Mouse (Mus musculus) spleen, adult 2 months (tissue): ENCODE data around the gene Slc5a6. TPM values are rescaled to one million over a fixed set of nuclear protein-coding genes. Genes with fewer than 3 reads are reported as not detected.

Experiments used
- DNase-seq, 2 experiments: peaks; one replicate each; pipeline versions ENCODE4 v3.0.0 to v3.0.0-alpha.2; 2012 to 2021; ENCODE audit warnings: low spot score in 2 of 2, low read depth in 1 of 2
- H3K27ac ChIP-seq: fragments of 200-500 bp; 2 replicates; pipeline ENCODE4 v1.5.1; 2012; ENCODE audit warnings: low read length, inconsistent platforms; ENCODE audit not compliant: insufficient read depth
- H3K27me3 ChIP-seq: fragments of 200-500 bp; 2 replicates; pipeline ENCODE4 v1.6.1; 2012; ENCODE audit warnings: mild to moderate bottlenecking, moderate library complexity, low read length, inconsistent platforms; ENCODE audit not compliant: control insufficient read depth, insufficient read depth
- H3K36me3 ChIP-seq: fragments of 200-500 bp; 2 replicates; pipeline ENCODE4 v1.6.1; 2012; ENCODE audit warnings: mild to moderate bottlenecking, low read length, inconsistent platforms; ENCODE audit not compliant: control insufficient read depth, insufficient read depth
- H3K4me1 ChIP-seq: fragments of 200-500 bp; 2 replicates; pipeline ENCODE4 v1.6.1; 2011; ENCODE audit warnings: inconsistent platforms; ENCODE audit not compliant: control insufficient read depth, insufficient read depth, insufficient read length
- H3K4me3 ChIP-seq: fragments of 200-500 bp; 2 replicates; pipeline ENCODE4 v1.5.1; 2011; ENCODE audit warnings: mild to moderate bottlenecking, inconsistent platforms; ENCODE audit not compliant: insufficient read depth, insufficient read length; ENCODE audit errors: extremely low read depth
- CTCF ChIP-seq: fragments of 200-500 bp; IDR thresholded peaks from 2 replicates; pipeline ENCODE4 v1.5.1; 2011; ENCODE audit warnings: mild to moderate bottlenecking, inconsistent platforms; ENCODE audit not compliant: insufficient read depth, insufficient read length, insufficient replicate concordance; ENCODE audit errors: extremely low read depth
- POLR2A ChIP-seq: fragments of 200-500 bp; IDR thresholded peaks from 2 replicates; pipeline ENCODE4 v1.6.1; 2011; ENCODE audit warnings: low read depth, low read length, inconsistent platforms
- WGBS: fragments of 180-500 bp; shearing (Covaris S2); methylation state at CpG from one replicate; pipeline ENCODE4 v1.1.7; 2018; 5-methylcytosine and 5-hydroxymethylcytosine counted together
- polyA plus RNA-seq: library from polyadenylated mRNA; depleted of rRNA; stranded (reverse); fragments of >200 nt; gene quantifications from 2 replicates; pipeline ENCODE4 v1.2.3, GENCODE M21; 2012

Gene Slc5a6
- polyA plus RNA-seq, 1 experiment = 16.3 TPM

DNA sequence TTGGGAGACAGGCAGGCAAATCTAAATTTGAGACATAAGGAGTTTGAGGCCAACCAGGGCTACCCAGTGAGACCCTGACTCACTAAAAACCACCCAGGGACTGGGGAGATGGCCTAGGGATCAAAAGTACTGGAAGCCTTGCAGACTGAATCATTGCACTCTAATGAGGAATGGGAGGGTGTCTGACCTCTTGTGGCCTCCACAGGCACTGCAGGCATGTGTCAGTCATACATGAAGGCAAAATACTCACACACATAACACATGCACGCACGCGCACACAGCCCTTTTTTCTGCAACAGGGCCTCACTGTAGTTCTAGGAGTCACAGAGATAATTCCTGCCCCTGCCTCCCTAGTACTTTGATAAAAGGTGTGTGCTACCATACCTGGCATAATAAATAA, 32.7 kb upstream of the Slc5a6 start:
- WGBS = 89% methylated on average over 3 of the region's 3 CpGs
- Histone ChIP-seq H3K4me1 (peaks cover 7% of the 10 kb centered on the region; the same call in 1 of the 2 replicates), H3K27ac (no peak overlapping the region), H3K27me3 (no peaks in the 10 kb centered on the region), H3K36me3 (peaks cover 9% of the 10 kb centered on the region), H3K4me3 (no peak overlapping the region)
- TF ChIP-seq POLR2A (no peak), CTCF (peak; percentile 56; the same call in 1 of the 2 replicates)
- DNase-seq = peak in 1 of 2 experiments; percentile 46

- Histone ChIP-seq H3K4me3 (no peak overlapping the region), H3K4me1 (peaks cover 7% of the 10 kb centered on the region; the same call in 1 of the 2 replicates), H3K27me3 (no peaks in the 10 kb centered on the region), H3K27ac (no peak overlapping the region), H3K36me3 (peaks cover 15% of the 10 kb centered on the region)
- peak in 1 of 2 experiments; percentile 2 for DNase-seq
- WGBS = 76% methylated on average over 3 of the region's 3 CpGs
- no peak for TF ChIP-seq POLR2A
- no peak for TF ChIP-seq CTCF
Measured at GRCm38 (mm10) chr5:31080795-31081164, 32.1 kb upstream of the Slc5a6 start.

- TF ChIP-seq CTCF (no peak), POLR2A (no peak)
- no peak for DNase-seq
- WGBS = 83% methylated on average over 13 of the region's 13 CpGs
- H3K4me1 ChIP-seq = peaks cover 7% of the 10 kb centered on the region; the same call in 1 of the 2 replicates
- peaks cover 20% of the 10 kb centered on the region for H3K36me3 ChIP-seq
- H3K4me3 ChIP-seq = no peak overlapping the region
- H3K27me3 ChIP-seq = no peaks in the 10 kb centered on the region
- no peak overlapping the region for H3K27ac ChIP-seq
Measured at GRCm38 (mm10) chr5:31080059-31080794, 31.5 kb upstream of the Slc5a6 start.

DNA sequence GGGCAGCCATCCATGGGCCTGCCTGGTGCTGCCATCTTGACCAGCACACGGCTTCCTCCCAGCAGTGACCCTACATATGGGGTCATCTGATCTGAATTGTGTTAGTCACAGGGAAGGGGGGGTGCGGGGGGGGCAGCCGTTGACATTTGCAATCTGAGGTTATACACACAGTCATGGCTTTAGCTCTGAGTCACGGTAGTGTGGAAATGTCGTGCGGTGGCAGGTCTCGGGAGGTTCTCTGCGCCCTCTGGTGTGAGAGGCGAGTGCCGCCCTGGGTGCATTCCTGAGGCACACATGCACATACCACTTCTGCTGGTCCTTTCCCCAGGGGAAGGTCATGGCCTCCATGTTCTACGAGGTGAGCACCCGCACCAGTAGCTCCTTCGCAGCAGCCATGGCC, 27.6 kb upstream of the Slc5a6 start:
- Histone ChIP-seq H3K27me3 (no peaks in the 10 kb centered on the region), H3K4me1 (no peaks in the 10 kb centered on the region; the same call in 1 of the 2 replicates), H3K27ac (no peak overlapping the region), H3K4me3 (no peak overlapping the region), H3K36me3 (peaks cover 54% of the 10 kb centered on the region)
- peak in 1 of 2 experiments; percentile 2 for DNase-seq
- WGBS = 90% methylated on average over 13 of the region's 13 CpGs
- TF ChIP-seq CTCF (no peak), POLR2A (no peak)

GRCm38 (mm10) chr5:31073176-31073575, 24.5 kb upstream of the Slc5a6 start:
- Histone ChIP-seq H3K36me3 (peaks cover 78% of the 10 kb centered on the region), H3K4me3 (no peak overlapping the region), H3K27ac (no peak overlapping the region), H3K4me1 (no peaks in the 10 kb centered on the region; the same call in 1 of the 2 replicates), H3K27me3 (no peaks in the 10 kb centered on the region)
- TF ChIP-seq POLR2A (no peak), CTCF (no peak)
- DNase-seq = no peak
- 92% methylated on average over 12 of the region's 12 CpGs for WGBS

DNA sequence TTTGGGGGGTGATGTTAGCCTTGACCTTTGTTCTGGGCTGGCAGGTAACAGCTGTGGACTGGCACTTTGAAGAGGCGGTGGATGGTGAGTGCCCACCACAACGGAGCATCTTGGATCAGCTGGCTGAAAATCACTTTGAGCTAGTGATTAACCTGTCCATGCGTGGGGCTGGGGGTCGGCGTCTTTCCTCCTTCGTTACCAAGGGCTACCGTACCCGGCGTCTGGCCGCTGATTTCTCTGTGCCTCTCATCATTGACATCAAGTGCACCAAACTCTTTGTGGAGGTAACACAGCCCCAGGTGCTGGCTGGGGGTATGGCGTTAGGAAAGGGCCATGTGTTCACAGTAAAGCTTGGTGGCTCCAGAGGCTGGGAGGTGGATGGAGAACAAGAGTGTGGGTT, 23.1 kb upstream of the Slc5a6 start:
- H3K27ac ChIP-seq = no peak overlapping the region
- H3K27me3 ChIP-seq = no peaks in the 10 kb centered on the region
- no peaks in the 10 kb centered on the region; the same call in 1 of the 2 replicates for H3K4me1 ChIP-seq
- WGBS = 95% methylated on average over 11 of the region's 11 CpGs
- H3K36me3 ChIP-seq = peaks cover 74% of the 10 kb centered on the region
- no peak overlapping the region for H3K4me3 ChIP-seq
- no peak for DNase-seq
- no peak for TF ChIP-seq POLR2A

DNA sequence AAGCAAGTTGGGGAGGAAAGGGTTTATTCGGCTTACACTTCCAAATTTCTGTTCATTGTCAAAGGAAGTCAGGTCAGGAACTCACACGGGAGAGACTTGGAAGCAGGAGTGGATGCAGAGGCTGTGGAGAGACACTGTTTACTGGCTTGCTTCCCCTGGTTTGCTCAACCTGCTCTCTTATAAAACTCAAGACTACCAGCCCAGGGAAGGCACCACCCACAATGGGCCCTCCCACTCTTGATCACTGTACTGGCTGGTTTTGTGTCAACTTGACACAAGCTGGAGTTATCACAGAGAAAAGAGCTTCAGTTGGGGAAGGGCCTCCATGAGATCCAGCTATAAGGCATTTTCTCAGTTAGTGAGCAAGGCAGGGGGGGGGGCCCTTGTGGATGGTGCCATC, 22.3 kb upstream of the Slc5a6 start:
- no peaks in the 10 kb centered on the region for H3K27me3 ChIP-seq
- H3K4me1 ChIP-seq = no peaks in the 10 kb centered on the region; the same call in 1 of the 2 replicates
- H3K27ac ChIP-seq = no peak overlapping the region
- no peak for TF ChIP-seq CTCF
- TF ChIP-seq POLR2A = no peak
- no peak for DNase-seq
- WGBS = 88% methylated on average over 2 of the region's 2 CpGs
- H3K36me3 ChIP-seq = peaks cover 68% of the 10 kb centered on the region
- H3K4me3 ChIP-seq = no peak overlapping the region
